In genomic region chr10:60668591-60668990, GRCm38 (mm10) we compare ENCODE assay signal across 19 mouse cellular contexts. TPM values are rescaled to one million over a fixed set of nuclear protein-coding genes. Genes with fewer than 3 reads are reported as not detected.
DNase-seq lines count a peak whose midpoint lies in the region; ATAC-seq lines count a peak whose summit lies in the region.
"Had no signal": no experiment of that assay in that cellular context is flagged by ENCODE, and none has a peak within 500 bp of the region (broad histone marks: within the 10 kb centered on the region; RNA-seq: fewer than 3 reads in every experiment).

No protein-coding gene starts in this region.

- 0 out of 2 replicates have a peak, but pooled peaks have one; percentile 25 for ATAC-seq in granulocyte monocyte progenitor cell, adult 5-6 weeks (replicated peaks; ENCODE audit: poor library complexity, severe bottlenecking)
- no peak for ATAC-seq in monocyte, adult 5-6 weeks (replicated peaks; ENCODE audit: insufficient number of reproducible peaks, low FRiP score, low TSS enrichment, poor library complexity, severe bottlenecking)
- ATAC-seq: activated CD4-positive, CD25-positive, alpha-beta regulatory T cell, adult 4 months; CD4-positive, CD25-positive, alpha-beta regulatory T cell, adult 4 months; forebrain, embryonic 13.5 days; forebrain, embryonic 16.5 days; intestine, postnatal 0 days; Patski had no signal

- peak; percentile 51 for DNase-seq in 3134 (ENCODE audit: extremely low read depth, insufficient read length, low spot score)
- peak; percentile 67 for DNase-seq in 416B (ENCODE audit: low read depth)
- peak; percentile 43 for DNase-seq in ES-CJ7 (ENCODE audit: low read depth, low spot score)
- no peak for DNase-seq in lung, adult 18-20 months
- DNase-seq: adrenal gland, adult 8-10 months; adrenal gland, postnatal 25 days; cerebellum, adult 11-12 months; cerebellum, adult 9-10 months; cerebellum, postnatal 14 days; gastrocnemius, postnatal 10 days; heart, adult 11 months had no signal

RNA-seq across cellular contexts. Expression of gene Cdh23, which starts 27.7 kb away (rescaled TPM):
- 0.81 TPM in 1 of 2 replicates, not detected in the other for total RNA-seq in granulocyte monocyte progenitor cell, adult 5-6 weeks (2014; fragmentation: Nextera tagmentation)
- 0.13 TPM in 1 of 2 replicates, not detected in the other for total RNA-seq in granulocyte monocyte progenitor cell, adult 5-6 weeks (2017)
- total RNA-seq in monocyte, adult 5-6 weeks (2017): 0.32 to 1.1 TPM in 2 of 3 replicates, not detected in the other

Comparison
In these comparisons a context has a peak if more than half of its experiments do, and no peak if none do; other contexts are left out.
1. DNase-seq: peak in 3134 (single experiment), 416B (single experiment) and ES-CJ7 (single experiment); none in lung, adult 18-20 months (0 of 2).